Mouse (Mus musculus): Measurements from ENCODE around the gene Ypel5. TPM values are rescaled to one million over a fixed set of nuclear protein-coding genes. Genes with fewer than 3 reads are reported as not detected.

Ypel5 gene
- polyA plus RNA-seq, 1 experiment from 2014 or later: 65.9 TPM

DNA sequence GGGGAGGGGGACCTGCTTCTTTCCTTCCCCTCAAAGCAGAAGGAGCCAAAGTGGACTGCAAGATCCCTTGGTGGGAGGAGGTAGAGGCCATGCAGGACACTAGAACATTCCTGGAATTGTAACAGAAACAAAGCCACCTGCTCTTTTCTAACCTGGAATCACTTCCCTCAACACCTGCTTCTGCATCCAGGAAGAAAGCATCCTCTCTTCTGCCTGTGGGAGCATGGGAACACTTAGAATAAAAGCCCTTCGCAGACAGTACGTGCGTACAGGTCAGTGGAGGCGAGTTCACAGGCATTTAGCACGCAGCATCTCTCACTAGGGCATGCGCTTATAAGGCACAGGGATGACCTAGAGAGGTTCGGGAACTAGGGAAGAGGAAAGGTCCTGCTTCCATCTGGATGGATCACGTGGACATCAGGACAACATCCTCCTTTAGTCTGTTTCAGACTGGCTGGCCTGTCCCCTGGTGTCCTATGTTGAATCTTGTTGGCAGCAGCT, 54.2 kb downstream of the Ypel5 start:
- Histone ChIP-seq H3K4me3 (ENCODE audit: low read depth, low read length) (no peak overlapping the region), H3K9me3 (replicated peaks; ENCODE audit: control insufficient read depth, low read length) (no peaks in the 10 kb centered on the region), H3K27me3 (ENCODE audit: control insufficient read depth, insufficient read depth, low read length) (no peaks in the 10 kb centered on the region), H3K36me3 (ENCODE audit: control insufficient read depth, insufficient read depth, low read length) (no peaks in the 10 kb centered on the region), H3K9ac (ENCODE audit: low read depth, low read length) (no peak overlapping the region), H3K4me1 (ENCODE audit: control insufficient read depth, insufficient read depth, low read length) (0 out of 2 replicates have a peak, but pooled peaks cover 3% of the 10 kb centered on the region), H3K4me2 (peak overlapping the region; percentile 14; the same call in 1 of the 2 replicates), H3K27ac (ENCODE audit: low read depth, low read length) (no peak overlapping the region)
- ATAC-seq (replicated peaks; ENCODE audit: insufficient number of reproducible peaks, low FRiP score, low TSS enrichment): no peak
- 59% methylated on average over 8 of the region's 8 CpGs for WGBS (ENCODE audit: insufficient replicate concordance)

DNA sequence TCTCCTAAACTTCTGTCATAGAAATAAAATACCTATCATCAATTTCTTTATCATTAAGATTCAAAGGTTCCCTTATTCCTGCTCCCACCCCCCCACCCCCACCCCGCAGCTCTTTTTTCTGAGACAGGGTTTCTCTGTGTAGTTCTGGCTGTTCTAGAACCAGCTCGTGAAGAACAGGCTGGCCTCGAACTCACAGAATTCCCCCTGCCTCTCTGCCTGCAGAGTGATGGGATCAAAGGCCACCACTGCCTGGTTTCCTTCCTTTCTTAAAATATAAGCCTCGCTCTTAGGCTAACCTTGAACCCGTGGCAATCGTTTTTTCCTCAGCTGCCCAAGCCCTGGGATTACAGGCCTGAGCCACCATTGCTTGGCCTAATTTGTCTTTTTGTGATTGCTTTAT, 55.3 kb downstream of the Ypel5 start:
- Histone ChIP-seq H3K27ac (ENCODE audit: low read depth, low read length) (no peak overlapping the region), H3K9ac (ENCODE audit: low read depth, low read length) (no peak overlapping the region), H3K27me3 (ENCODE audit: control insufficient read depth, insufficient read depth, low read length) (no peaks in the 10 kb centered on the region), H3K36me3 (ENCODE audit: control insufficient read depth, insufficient read depth, low read length) (no peaks in the 10 kb centered on the region), H3K4me2 (no peak overlapping the region), H3K4me3 (ENCODE audit: low read depth, low read length) (no peak overlapping the region), H3K4me1 (ENCODE audit: control insufficient read depth, insufficient read depth, low read length) (0 out of 2 replicates have a peak, but pooled peaks cover 3% of the 10 kb centered on the region), H3K9me3 (replicated peaks; ENCODE audit: control insufficient read depth, low read length) (no peaks in the 10 kb centered on the region)
- no peak for ATAC-seq (replicated peaks; ENCODE audit: insufficient number of reproducible peaks, low FRiP score, low TSS enrichment)
- 81% methylated on average over 6 of the region's 6 CpGs for WGBS (ENCODE audit: insufficient replicate concordance)

DNA sequence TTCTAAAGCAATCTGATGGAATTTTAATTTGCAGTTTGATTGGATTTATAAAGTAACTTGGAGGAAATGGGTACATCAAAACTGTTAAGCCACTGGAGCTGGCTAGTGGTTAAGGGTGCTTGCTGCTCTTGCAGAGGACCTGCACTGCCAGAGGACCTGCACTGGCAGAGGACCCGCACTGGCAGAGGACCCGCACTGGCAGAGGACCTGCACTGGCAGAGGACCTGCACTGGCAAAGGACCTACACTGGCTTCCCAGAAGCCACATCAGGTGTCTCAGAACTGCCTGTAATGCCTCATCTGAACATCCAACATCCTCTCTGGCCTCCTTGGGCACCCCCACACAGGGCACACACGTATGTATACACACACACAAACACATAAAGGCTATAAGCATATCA, 59.3 kb downstream of the Ypel5 start:
- ATAC-seq (replicated peaks; ENCODE audit: insufficient number of reproducible peaks, low FRiP score, low TSS enrichment): no peak
- no peak overlapping the region for H3K9ac ChIP-seq (ENCODE audit: low read depth, low read length)
- H3K4me2 ChIP-seq: no peak overlapping the region
- no peaks in the 10 kb centered on the region for H3K9me3 ChIP-seq (replicated peaks; ENCODE audit: control insufficient read depth, low read length)
- H3K36me3 ChIP-seq (ENCODE audit: control insufficient read depth, insufficient read depth, low read length): no peaks in the 10 kb centered on the region
- H3K4me3 ChIP-seq (ENCODE audit: low read depth, low read length): no peak overlapping the region
- no peak overlapping the region for H3K27ac ChIP-seq (ENCODE audit: low read depth, low read length)
- H3K27me3 ChIP-seq (ENCODE audit: control insufficient read depth, insufficient read depth, low read length): no peaks in the 10 kb centered on the region
- WGBS (ENCODE audit: insufficient replicate concordance): 94% methylated on average over 3 of the region's 3 CpGs
- H3K4me1 ChIP-seq (ENCODE audit: control insufficient read depth, insufficient read depth, low read length): peaks cover 8% of the 10 kb centered on the region; the same call in 1 of the 2 replicates

DNA sequence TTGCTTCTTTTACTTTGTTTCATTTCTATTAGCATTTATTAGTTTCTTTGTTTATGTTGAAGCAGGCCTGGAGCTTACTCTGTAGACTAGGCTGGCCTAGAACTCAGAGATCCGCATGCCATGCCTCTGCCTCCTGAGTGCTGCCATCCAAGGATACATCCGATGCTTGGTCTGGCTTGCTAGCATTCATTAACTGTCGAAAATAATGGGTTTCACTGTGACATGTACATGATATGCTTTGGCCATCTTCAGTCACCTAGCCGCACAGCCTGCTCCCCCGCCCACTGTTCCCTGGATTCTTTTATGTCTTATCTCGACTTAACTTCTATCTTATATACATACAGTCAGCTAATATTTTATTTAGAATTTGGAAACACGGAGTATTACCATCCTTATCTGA, 60.8 kb downstream of the Ypel5 start:
- ATAC-seq (replicated peaks; ENCODE audit: insufficient number of reproducible peaks, low FRiP score, low TSS enrichment): no peak
- Histone ChIP-seq H3K4me3 (ENCODE audit: low read depth, low read length) (no peak overlapping the region), H3K4me1 (ENCODE audit: control insufficient read depth, insufficient read depth, low read length) (peaks cover 9% of the 10 kb centered on the region), H3K27me3 (ENCODE audit: control insufficient read depth, insufficient read depth, low read length) (no peaks in the 10 kb centered on the region), H3K4me2 (no peak overlapping the region), H3K36me3 (ENCODE audit: control insufficient read depth, insufficient read depth, low read length) (no peaks in the 10 kb centered on the region), H3K27ac (ENCODE audit: low read depth, low read length) (no peak overlapping the region), H3K9ac (ENCODE audit: low read depth, low read length) (no peak overlapping the region), H3K9me3 (replicated peaks; ENCODE audit: control insufficient read depth, low read length) (no peaks in the 10 kb centered on the region)
- 77% methylated on average over 7 of the region's 7 CpGs for WGBS (ENCODE audit: insufficient replicate concordance)

DNA sequence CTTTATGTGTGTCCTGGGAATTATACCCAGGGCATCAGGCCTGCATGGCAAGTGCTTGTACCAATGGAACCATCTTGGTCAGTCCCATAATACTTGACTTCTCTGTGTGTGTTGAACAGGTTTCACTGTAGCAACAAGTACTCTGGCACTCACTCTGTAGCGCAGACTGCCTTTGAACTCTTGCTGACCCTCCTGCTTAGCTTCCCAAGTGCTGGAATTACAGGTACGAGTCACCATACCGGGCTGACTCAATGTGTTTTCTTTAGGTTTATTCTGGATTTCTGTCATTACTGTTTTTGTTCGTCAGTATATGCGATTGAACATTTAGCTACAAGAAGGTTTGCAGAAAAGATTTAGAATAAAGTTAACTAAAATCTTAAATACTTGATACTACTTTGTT, 61.7 kb downstream of the Ypel5 start:
- H3K4me1 ChIP-seq (ENCODE audit: control insufficient read depth, insufficient read depth, low read length): peaks cover 9% of the 10 kb centered on the region
- no peak for ATAC-seq (replicated peaks; ENCODE audit: insufficient number of reproducible peaks, low FRiP score, low TSS enrichment)
- WGBS (ENCODE audit: insufficient replicate concordance): 69% methylated on average over 5 of the region's 5 CpGs
- H3K27ac ChIP-seq (ENCODE audit: low read depth, low read length): no peak overlapping the region
- no peaks in the 10 kb centered on the region for H3K27me3 ChIP-seq (ENCODE audit: control insufficient read depth, insufficient read depth, low read length)
- H3K9me3 ChIP-seq (replicated peaks; ENCODE audit: control insufficient read depth, low read length): no peaks in the 10 kb centered on the region
- H3K9ac ChIP-seq (ENCODE audit: low read depth, low read length): no peak overlapping the region
- H3K4me3 ChIP-seq (ENCODE audit: low read depth, low read length): no peak overlapping the region
- H3K4me2 ChIP-seq: no peak overlapping the region
- no peaks in the 10 kb centered on the region for H3K36me3 ChIP-seq (ENCODE audit: control insufficient read depth, insufficient read depth, low read length)

DNA sequence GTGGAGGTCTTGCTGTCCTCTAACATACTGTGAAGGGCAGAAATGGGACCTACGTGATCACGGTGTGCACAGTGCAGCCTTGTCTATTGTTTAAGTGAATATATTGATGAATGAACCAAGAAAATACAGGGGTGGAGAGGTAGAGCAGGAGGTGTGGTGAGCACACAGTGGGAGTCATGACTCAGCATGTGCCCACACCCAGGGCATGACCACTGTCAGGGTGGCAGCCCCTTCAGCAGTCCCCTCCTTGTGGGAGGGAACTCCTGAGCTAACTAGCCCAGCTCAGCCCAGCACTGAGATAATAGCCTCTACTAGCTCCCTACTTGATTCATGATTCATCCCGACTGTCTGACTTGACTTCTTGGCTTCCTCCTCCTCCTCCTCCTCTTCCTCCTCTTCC, 62.5 kb downstream of the Ypel5 start:
- no peak for ATAC-seq (replicated peaks; ENCODE audit: insufficient number of reproducible peaks, low FRiP score, low TSS enrichment)
- no peak overlapping the region for H3K4me2 ChIP-seq
- no peak overlapping the region for H3K27ac ChIP-seq (ENCODE audit: low read depth, low read length)
- no peaks in the 10 kb centered on the region for H3K27me3 ChIP-seq (ENCODE audit: control insufficient read depth, insufficient read depth, low read length)
- no peak overlapping the region for H3K4me3 ChIP-seq (ENCODE audit: low read depth, low read length)
- 63% methylated on average over 3 of the region's 3 CpGs for WGBS (ENCODE audit: insufficient replicate concordance)
- no peak overlapping the region for H3K9ac ChIP-seq (ENCODE audit: low read depth, low read length)
- H3K4me1 ChIP-seq (ENCODE audit: control insufficient read depth, insufficient read depth, low read length): peaks cover 10% of the 10 kb centered on the region
- no peaks in the 10 kb centered on the region for H3K9me3 ChIP-seq (replicated peaks; ENCODE audit: control insufficient read depth, low read length)
- H3K36me3 ChIP-seq (ENCODE audit: control insufficient read depth, insufficient read depth, low read length): no peaks in the 10 kb centered on the region

Other genes with a start within 250 kb of the Ypel5 start
- gene Alk, start 231.8 kb upstream of the Ypel5 start, polyA plus RNA-seq (2014; fragmentation: Nextera tagmentation; extraction: Ambion mirVana): 0.17 and 0.39 TPM in 2 replicates
- gene Lbh, start 81.9 kb downstream of the Ypel5 start, polyA plus RNA-seq (2014; fragmentation: Nextera tagmentation; extraction: Ambion mirVana): 19.1 and 22.8 TPM in 2 replicates

Measured in heart, embryonic 11.5 days (tissue).